In genomic region chr15:80930048-80930571, GRCm38 (mm10) we compare ENCODE assay signal across 10 mouse cellular contexts. TPM values are rescaled to one million over a fixed set of nuclear protein-coding genes. Genes with fewer than 3 reads are reported as not detected.
DNase-seq lines count a peak whose midpoint lies in the region; ATAC-seq lines count a peak whose summit lies in the region.
"Had no signal": no experiment of that assay in that cellular context is flagged by ENCODE, and none has a peak within 500 bp of the region (broad histone marks: within the 10 kb centered on the region; RNA-seq: fewer than 3 reads in every experiment).

No protein-coding gene starts in this region.

- H3K4me1 ChIP-seq in forebrain, embryonic 10.5 days: peaks cover 7% of the 10 kb centered on the region
- no peaks in the 10 kb centered on the region for H3K4me1 ChIP-seq in forebrain, embryonic 13.5 days
- no peaks in the 10 kb centered on the region for H3K4me1 ChIP-seq in midbrain, embryonic 14.5 days (ENCODE audit: control insufficient read depth, insufficient read depth, low read length)
- no peaks in the 10 kb centered on the region for H3K4me1 ChIP-seq in midbrain, embryonic 13.5 days (replicated peaks)
- H3K4me1 ChIP-seq in limb, embryonic 13.5 days: peaks cover 6% of the 10 kb centered on the region
- H3K4me1 ChIP-seq: neural tube, embryonic 13.5 days had no signal

- no peak overlapping the region for H3K9ac ChIP-seq in forebrain, embryonic 13.5 days
- H3K9ac ChIP-seq in midbrain, embryonic 14.5 days (replicated peaks; ENCODE audit: low read length): no peak overlapping the region
- H3K9ac ChIP-seq in midbrain, embryonic 13.5 days (replicated peaks): no peak overlapping the region
- no peak overlapping the region for H3K9ac ChIP-seq in limb, embryonic 13.5 days
- H3K9ac ChIP-seq: neural tube, embryonic 13.5 days had no signal

- peaks cover 82% of the 10 kb centered on the region for H3K36me3 ChIP-seq in forebrain, embryonic 10.5 days (replicated peaks)
- peaks cover 61% of the 10 kb centered on the region for H3K36me3 ChIP-seq in forebrain, embryonic 13.5 days (ENCODE audit: poor library complexity, severe bottlenecking)
- H3K36me3 ChIP-seq in midbrain, embryonic 14.5 days (ENCODE audit: control insufficient read depth, insufficient read depth, low read length): peaks cover 73% of the 10 kb centered on the region
- H3K36me3 ChIP-seq in midbrain, embryonic 13.5 days: peaks cover 71% of the 10 kb centered on the region
- peaks cover 64% of the 10 kb centered on the region for H3K36me3 ChIP-seq in limb, embryonic 13.5 days

- no peaks in the 10 kb centered on the region for H3K27me3 ChIP-seq in forebrain, embryonic 10.5 days (ENCODE audit: poor library complexity, severe bottlenecking)
- H3K27me3 ChIP-seq in forebrain, embryonic 13.5 days: no peaks in the 10 kb centered on the region
- no peaks in the 10 kb centered on the region for H3K27me3 ChIP-seq in midbrain, embryonic 14.5 days (ENCODE audit: control insufficient read depth, insufficient read depth, low read length)
- H3K27me3 ChIP-seq in midbrain, embryonic 13.5 days: no peaks in the 10 kb centered on the region
- H3K27me3 ChIP-seq in limb, embryonic 13.5 days: no peaks in the 10 kb centered on the region
- H3K27me3 ChIP-seq: neural tube, embryonic 13.5 days had no signal

- 32% methylated on average over 15 of the region's 16 CpGs for WGBS in forebrain, embryonic 10.5 days
- WGBS in forebrain, embryonic 13.5 days: 30% methylated on average over 14 of the region's 16 CpGs
- WGBS in midbrain, embryonic 14.5 days: 35% methylated on average over 15 of the region's 16 CpGs
- 34% methylated on average over 14 of the region's 16 CpGs for WGBS in midbrain, embryonic 13.5 days
- 15% methylated on average over 14 of the region's 16 CpGs for WGBS in limb, embryonic 13.5 days

- no peak overlapping the region for H3K4me2 ChIP-seq in forebrain, embryonic 13.5 days
- H3K4me2 ChIP-seq in midbrain, embryonic 14.5 days (ENCODE audit: low read length): no peak overlapping the region
- H3K4me2 ChIP-seq in midbrain, embryonic 13.5 days (replicated peaks): no peak overlapping the region
- H3K4me2 ChIP-seq in limb, embryonic 13.5 days (replicated peaks): no peak overlapping the region
- H3K4me2 ChIP-seq: neural tube, embryonic 13.5 days had no signal

- no peaks in the 10 kb centered on the region for H3K9me3 ChIP-seq in forebrain, embryonic 10.5 days
- no peaks in the 10 kb centered on the region for H3K9me3 ChIP-seq in forebrain, embryonic 13.5 days (replicated peaks)
- H3K9me3 ChIP-seq in midbrain, embryonic 14.5 days (ENCODE audit: control insufficient read depth, low read length): no peaks in the 10 kb centered on the region
- no peaks in the 10 kb centered on the region for H3K9me3 ChIP-seq in midbrain, embryonic 13.5 days
- H3K9me3 ChIP-seq in limb, embryonic 13.5 days: no peaks in the 10 kb centered on the region
- H3K9me3 ChIP-seq: neural tube, embryonic 13.5 days had no signal

- DNase-seq in forebrain, embryonic 10.5 days (ENCODE audit: extremely low spot score, low spot score): peak; percentile 57
- DNase-seq in midbrain, embryonic 14.5 days: peak; percentile 17
- DNase-seq in thymus, postnatal 4 days: peak; percentile 73
- DNase-seq in urinary bladder, postnatal 25 days (ENCODE audit: low spot score): no peak
- DNase-seq in cerebellum, adult 18-20 months: no peak
- DNase-seq: gastrocnemius, adult 2 months had no signal

- H3K4me3 ChIP-seq in forebrain, embryonic 10.5 days: no peak overlapping the region
- H3K4me3 ChIP-seq in forebrain, embryonic 13.5 days: no peak overlapping the region
- H3K4me3 ChIP-seq in midbrain, embryonic 14.5 days (replicated peaks; ENCODE audit: low read depth, low read length): no peak overlapping the region
- no peak overlapping the region for H3K4me3 ChIP-seq in midbrain, embryonic 13.5 days (replicated peaks)
- no peak overlapping the region for H3K4me3 ChIP-seq in limb, embryonic 13.5 days
- H3K4me3 ChIP-seq: gastrocnemius, adult 2 months; neural tube, embryonic 13.5 days had no signal

- ATAC-seq in forebrain, embryonic 13.5 days: no peak
- no peak for ATAC-seq in midbrain, embryonic 14.5 days (ENCODE audit: low FRiP score, low TSS enrichment)
- no peak for ATAC-seq in midbrain, embryonic 13.5 days
- peak; percentile 71; the same call in 1 of the 2 replicates for ATAC-seq in limb, embryonic 13.5 days (ENCODE audit: low FRiP score, low read depth)

- H3K27ac ChIP-seq in forebrain, embryonic 10.5 days: peak overlapping the region; percentile 58
- no peak overlapping the region for H3K27ac ChIP-seq in forebrain, embryonic 13.5 days
- H3K27ac ChIP-seq in midbrain, embryonic 14.5 days (replicated peaks; ENCODE audit: low read depth, low read length): no peak overlapping the region
- no peak overlapping the region for H3K27ac ChIP-seq in midbrain, embryonic 13.5 days
- H3K27ac ChIP-seq in limb, embryonic 13.5 days: peak overlapping the region; percentile 61; the same call in 1 of the 2 replicates
- H3K27ac ChIP-seq: gastrocnemius, adult 2 months; neural tube, embryonic 13.5 days had no signal

RNA-seq across cellular contexts. Expression of gene Adsl, which starts 18.2 kb away (rescaled TPM):
- 236 and 244 TPM in 2 replicates for polyA plus RNA-seq in forebrain, embryonic 10.5 days (2016; fragmentation: Nextera tagmentation; extraction: Ambion mirVana)
- polyA plus RNA-seq in forebrain, embryonic 13.5 days (2015; fragmentation: Nextera tagmentation; extraction: Ambion mirVana): 123 and 134 TPM in 2 replicates
- polyA plus RNA-seq in midbrain, embryonic 14.5 days (2014; fragmentation: Nextera tagmentation; extraction: Ambion mirVana): 81.6 and 90.4 TPM in 2 replicates
- 101 TPM in 2 replicates for polyA plus RNA-seq in midbrain, embryonic 13.5 days (2015; fragmentation: Nextera tagmentation; extraction: Ambion mirVana)
- 163 and 167 TPM in 2 replicates for polyA plus RNA-seq in limb, embryonic 13.5 days (2015; fragmentation: Nextera tagmentation; extraction: Ambion mirVana)

RNA-seq across cellular contexts. Expression of gene Sgsm3, which starts 47.5 kb away (rescaled TPM):
- polyA plus RNA-seq in forebrain, embryonic 10.5 days (2016; fragmentation: Nextera tagmentation; extraction: Ambion mirVana): 35.5 and 36.9 TPM in 2 replicates
- polyA plus RNA-seq in forebrain, embryonic 13.5 days (2015; fragmentation: Nextera tagmentation; extraction: Ambion mirVana): 39.2 and 42.5 TPM in 2 replicates
- 56.1 and 60.9 TPM in 2 replicates for polyA plus RNA-seq in midbrain, embryonic 14.5 days (2014; fragmentation: Nextera tagmentation; extraction: Ambion mirVana)
- polyA plus RNA-seq in midbrain, embryonic 13.5 days (2015; fragmentation: Nextera tagmentation; extraction: Ambion mirVana): 49.4 and 52.5 TPM in 2 replicates
- 28.9 and 31.2 TPM in 2 replicates for polyA plus RNA-seq in limb, embryonic 13.5 days (2015; fragmentation: Nextera tagmentation; extraction: Ambion mirVana)

Comparison
In these comparisons a context has a peak if more than half of its experiments do, and no peak if none do; other contexts are left out.
1. H3K27ac ChIP-seq: peak in forebrain, embryonic 10.5 days (single experiment) and limb, embryonic 13.5 days (single experiment); none in forebrain, embryonic 13.5 days (single experiment), midbrain, embryonic 14.5 days (single experiment) and midbrain, embryonic 13.5 days (single experiment).
2. DNase-seq: peak in forebrain, embryonic 10.5 days (single experiment), midbrain, embryonic 14.5 days (single experiment) and thymus, postnatal 4 days (single experiment); none in urinary bladder, postnatal 25 days (single experiment) and cerebellum, adult 18-20 months (0 of 2).